Mouse (Mus musculus) C2C12 (cell line): ENCODE data around the gene Gm13762. TPM values are rescaled to one million over a fixed set of nuclear protein-coding genes. Genes with fewer than 3 reads are reported as not detected.
"Not testable (repeated sequence)": the region's sequence is repeated elsewhere in the genome, so short reads cannot be mapped to it uniquely, and the experiment has no call there.

Experiments
- H3K27me3 ChIP-seq: one replicate; pipeline ENCODE4 v1.6.1; 2011; ENCODE audit not compliant: control insufficient read depth, insufficient read depth, insufficient read length
- H3K36me3 ChIP-seq: one replicate; pipeline ENCODE4 v1.6.1; 2011; ENCODE audit not compliant: control insufficient read depth, insufficient read depth
- H3K4me3 ChIP-seq: one replicate; pipeline ENCODE4 v1.5.1; 2011; ENCODE audit warnings: mild to moderate bottlenecking, control low read depth; ENCODE audit not compliant: poor library complexity, insufficient read depth, severe bottlenecking
- H3K79me2 ChIP-seq: one replicate; pipeline ENCODE4 v1.6.1; 2011; ENCODE audit not compliant: control insufficient read depth, insufficient read depth
- H3K79me3 ChIP-seq: one replicate; pipeline ENCODE4 v1.6.1; 2011; ENCODE audit warnings: low read depth, control low read depth
- H3ac ChIP-seq: one replicate; pipeline ENCODE3; 2011; ENCODE audit warnings: low read depth; ENCODE audit not compliant: control insufficient read depth, insufficient read length
- CEBPB ChIP-seq: IDR thresholded peaks from one replicate; pipeline ENCODE4 v1.6.1; 2011; ENCODE audit warnings: low read depth, mild to moderate bottlenecking, control low read depth, moderate library complexity
- CTCF ChIP-seq: IDR thresholded peaks from one replicate; pipeline ENCODE4 v1.5.1; 2011; ENCODE audit not compliant: control insufficient read depth, insufficient read depth, insufficient read length
- FOSL1 ChIP-seq: IDR thresholded peaks from one replicate; pipeline ENCODE4 v1.8.0; 2011; ENCODE audit warnings: mild to moderate bottlenecking, low read length; ENCODE audit not compliant: poor library complexity, insufficient read depth, severe bottlenecking
- MAX ChIP-seq: IDR thresholded peaks from one replicate; pipeline ENCODE4 v1.6.1; 2011; ENCODE audit warnings: mild to moderate bottlenecking, control low read depth
- MYOD1 ChIP-seq: IDR thresholded peaks from one replicate; pipeline ENCODE4 v1.6.1; 2011; ENCODE audit warnings: low read depth; ENCODE audit not compliant: control insufficient read depth, insufficient read length
- MYOG ChIP-seq: IDR thresholded peaks from one replicate; pipeline ENCODE4 v1.6.1; 2011; ENCODE audit not compliant: control insufficient read depth, insufficient read length; ENCODE audit errors: extremely low read depth
- USF1 ChIP-seq: IDR thresholded peaks from one replicate; pipeline ENCODE4 v1.6.1; 2011; ENCODE audit warnings: low read depth, mild to moderate bottlenecking, control low read depth, moderate library complexity
- long read RNA-seq, 2 experiments: library from polyadenylated mRNA; unstranded; transcript quantifications; one replicate each; pipeline ENCODE4 v2.0.0; 2019 to 2020
- polyA plus RNA-seq: library from polyadenylated mRNA; unstranded; fragments of >200 nt; fragmentation: generic; extraction: Trizol; gene quantifications from one replicate; pipeline ENCODE4 v1.2.1, GENCODE M21; 2012; ENCODE audit warnings: missing spikeins

Gm13762 gene
- polyA plus RNA-seq: not detected
- long read RNA-seq, experiment 1: 0 reads
- long read RNA-seq, experiment 2: 0 reads

DNA sequence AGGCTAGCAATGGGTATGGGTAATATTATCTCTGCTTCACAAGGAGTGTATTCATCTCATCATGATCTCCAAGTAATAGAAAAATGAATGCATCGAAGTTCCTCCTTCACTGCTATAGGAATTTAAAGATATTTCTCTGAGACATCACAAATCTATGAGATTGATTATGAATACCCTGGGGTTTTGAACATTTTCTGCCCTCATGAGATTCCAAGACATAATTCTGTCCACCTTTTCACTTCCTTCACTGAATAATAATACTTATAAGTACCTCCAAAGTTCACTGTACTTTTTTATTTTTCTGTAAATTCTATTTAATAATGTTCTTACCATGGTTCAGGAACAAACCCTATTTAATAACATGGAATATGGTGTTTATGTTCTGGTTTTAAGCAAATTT, at the start of gene Gm13762:
TSS of gene Gm13762 (minus strand) at position 101 of the 400 bp plus-strand sequence.
- Histone ChIP-seq H3K79me2 (no peaks in the 10 kb centered on the region), H3K4me3 (no peak within 1 kb of the TSS), H3K36me3 (no peaks in the 10 kb centered on the region), H3ac (no peak within 1 kb of the TSS), H3K27me3 (no peaks in the 10 kb centered on the region), H3K79me3 (no peaks in the 10 kb centered on the region)
- TF ChIP-seq CTCF (no peak), FOSL1 (no peak), MYOD1 (no peak), CEBPB (no peak), MYOG (no peak), MAX (no peak)

DNA sequence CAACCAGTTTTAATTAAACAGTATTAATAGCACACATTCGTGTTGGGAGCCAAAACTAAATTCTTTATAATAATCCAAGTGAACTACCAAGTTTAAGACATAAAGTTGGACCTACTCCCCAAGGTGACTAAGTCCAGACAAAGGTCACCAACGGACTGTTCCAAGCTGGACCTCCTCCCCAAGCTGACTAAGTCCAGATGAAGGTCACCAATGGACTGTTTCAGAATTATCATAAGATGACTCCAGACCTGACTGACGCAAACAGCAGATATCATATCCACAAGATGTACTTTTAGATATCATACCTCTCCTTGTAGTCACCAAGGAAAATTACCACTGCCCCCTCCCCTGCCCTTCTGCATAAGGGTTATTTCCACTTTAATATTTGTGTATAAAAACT, 41.4 kb upstream of the Gm13762 start:
- not testable (repeated sequence) for H3K36me3 ChIP-seq, H3K79me3 ChIP-seq, H3K4me3 ChIP-seq, H3K79me2 ChIP-seq, H3ac ChIP-seq, H3K27me3 ChIP-seq

DNA sequence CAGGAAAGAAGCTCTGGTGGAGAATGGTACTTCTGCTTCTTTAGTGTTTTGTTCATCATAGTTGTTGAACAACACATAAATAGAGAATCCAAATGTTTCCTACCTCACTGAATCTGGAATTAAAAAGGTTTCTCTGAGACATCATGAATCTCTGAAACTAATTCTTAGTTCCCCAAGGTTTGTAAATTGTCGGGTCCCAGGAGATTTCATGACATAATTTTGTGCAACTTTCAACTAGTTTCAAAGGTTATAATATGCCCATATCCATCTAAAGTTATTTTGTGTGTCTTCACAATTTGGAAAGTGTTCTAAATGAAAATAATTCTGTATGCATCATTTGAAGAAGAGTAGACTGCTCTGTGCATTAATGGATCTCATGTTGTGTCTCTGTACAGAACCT, 38.2 kb upstream of the Gm13762 start, which contains the start of gene Olfr1216:
TSS of gene Olfr1216 (minus strand) at position 101 of the 400 bp plus-strand sequence.
- H3K27me3 ChIP-seq: no peaks in the 10 kb centered on the region
- H3K4me3 ChIP-seq: no peak within 1 kb of the TSS
- H3ac ChIP-seq: no peak within 1 kb of the TSS
- H3K79me2 ChIP-seq: no peaks in the 10 kb centered on the region
- no peaks in the 10 kb centered on the region for H3K36me3 ChIP-seq
- H3K79me3 ChIP-seq: no peaks in the 10 kb centered on the region
- TF ChIP-seq MYOG: no peak
- TF ChIP-seq MYOD1: no peak
- no peak for TF ChIP-seq USF1
- no peak for TF ChIP-seq CEBPB
- no peak for TF ChIP-seq FOSL1
- TF ChIP-seq MAX: no peak
- no peak for TF ChIP-seq CTCF

DNA sequence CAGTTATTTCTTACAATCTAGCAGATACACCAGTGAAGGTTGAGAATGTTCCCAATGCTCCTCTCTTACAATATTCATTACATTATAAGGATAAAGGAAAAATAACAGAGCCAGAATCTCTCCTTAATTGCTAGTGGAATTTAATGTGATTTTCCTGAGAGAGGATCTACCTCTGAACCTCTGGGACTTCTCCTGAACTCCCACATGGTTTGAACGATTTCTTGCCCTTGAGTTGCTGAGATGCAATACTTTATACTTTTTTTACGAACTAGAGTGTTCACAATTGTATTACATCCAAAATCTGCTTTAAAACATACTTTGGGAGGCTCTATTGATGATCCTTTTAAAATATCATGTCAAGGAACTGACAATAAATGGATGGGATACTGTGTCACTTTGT, 26.8 kb upstream of the Gm13762 start, which contains the start of gene Olfr1215:
TSS of gene Olfr1215 (minus strand) at position 101 of the 400 bp plus-strand sequence.
- Histone ChIP-seq H3K79me3 (no peaks in the 10 kb centered on the region), H3K79me2 (no peaks in the 10 kb centered on the region), H3K4me3 (no peak within 1 kb of the TSS), H3K27me3 (no peaks in the 10 kb centered on the region), H3ac (no peak within 1 kb of the TSS), H3K36me3 (no peaks in the 10 kb centered on the region)
- no peak for TF ChIP-seq MAX
- TF ChIP-seq CTCF: no peak
- no peak for TF ChIP-seq CEBPB
- no peak for TF ChIP-seq MYOG
- TF ChIP-seq USF1: no peak
- no peak for TF ChIP-seq MYOD1

DNA sequence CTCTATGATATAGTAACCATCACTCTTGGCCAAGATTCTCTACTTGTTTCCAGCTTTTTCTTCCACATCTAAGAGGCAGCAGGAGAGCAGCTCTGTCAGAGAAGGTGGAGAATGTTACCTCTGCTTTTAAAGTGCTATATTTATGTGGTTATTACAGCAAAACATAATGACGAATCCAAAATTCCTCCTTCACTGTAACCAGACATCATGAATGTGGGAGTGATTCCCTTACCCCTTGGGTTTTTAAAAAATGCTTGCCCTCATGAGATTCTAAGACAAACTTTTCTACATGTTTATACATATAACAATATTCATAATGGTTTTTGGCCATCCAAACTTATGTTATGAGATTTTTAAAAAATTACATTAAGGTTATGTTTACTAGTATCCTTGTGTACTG, 12.5 kb upstream of the Gm13762 start, which contains the start of gene Olfr1214:
TSS of gene Olfr1214 (minus strand) at position 101 of the 400 bp plus-strand sequence.
- Histone ChIP-seq H3K36me3 (no peaks in the 10 kb centered on the region), H3K4me3 (no peak within 1 kb of the TSS), H3K27me3 (no peaks in the 10 kb centered on the region), H3ac (no peak within 1 kb of the TSS), H3K79me2 (no peaks in the 10 kb centered on the region), H3K79me3 (no peaks in the 10 kb centered on the region)
- TF ChIP-seq CEBPB (no peak), MYOD1 (no peak), CTCF (no peak), USF1 (no peak), MYOG (no peak), MAX (no peak)

DNA sequence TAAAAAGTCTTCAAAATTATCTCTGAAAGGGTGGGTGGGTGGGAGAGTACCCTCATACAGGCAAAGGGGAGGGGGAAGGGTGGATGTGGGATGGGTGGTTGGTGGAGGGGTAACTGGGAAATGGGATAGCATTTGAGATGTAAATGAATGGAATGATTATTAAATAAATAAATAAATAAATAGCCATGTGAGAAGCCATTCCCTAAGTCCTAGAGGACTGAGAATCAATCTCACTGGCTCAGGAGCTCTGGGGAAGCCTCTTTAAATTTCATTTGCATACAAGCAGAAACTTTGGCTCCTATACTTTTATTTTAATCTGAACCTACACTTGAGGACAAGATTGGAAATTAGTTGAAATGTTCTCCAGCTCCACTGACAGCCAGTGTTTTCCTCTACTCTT, 26.4 kb downstream of the Gm13762 start, which contains the start of gene Olfr1212:
TSS of gene Olfr1212 (plus strand) at position 301 of the 400 bp plus-strand sequence.
- H3K27me3 ChIP-seq: no peaks in the 10 kb centered on the region
- H3ac ChIP-seq: no peak within 1 kb of the TSS
- H3K79me3 ChIP-seq: no peaks in the 10 kb centered on the region
- no peak for TF ChIP-seq USF1
- TF ChIP-seq CTCF: no peak
- TF ChIP-seq FOSL1: no peak
- no peak for TF ChIP-seq MYOD1
- TF ChIP-seq MAX: no peak
- no peak for TF ChIP-seq CEBPB
- TF ChIP-seq MYOG: no peak
- no peaks in the 10 kb centered on the region for H3K36me3 ChIP-seq
- H3K4me3 ChIP-seq: no peak within 1 kb of the TSS
- no peaks in the 10 kb centered on the region for H3K79me2 ChIP-seq
